In genomic region chr4:133599116-133599515, GRCm38 (mm10) we compare ENCODE assay signal across 8 mouse cellular contexts. TPM values are rescaled to one million over a fixed set of nuclear protein-coding genes. Genes with fewer than 3 reads are reported as not detected.
DNase-seq lines count a peak whose midpoint lies in the region; ATAC-seq and TF ChIP-seq lines count a peak whose summit lies in the region.

No protein-coding gene starts in this region.

- no peaks in the 10 kb centered on the region for H3K36me3 ChIP-seq in C2C12 (ENCODE audit: control insufficient read depth, insufficient read depth)
- peaks cover 3% of the 10 kb centered on the region; the same call in 1 of the 2 replicates for H3K36me3 ChIP-seq in forebrain, embryonic 14.5 days (ENCODE audit: control insufficient read depth, insufficient read depth, low read length)
- 0 out of 2 replicates have a peak, but pooled peaks cover under 1% of the 10 kb centered on the region for H3K36me3 ChIP-seq in liver, embryonic 13.5 days

- H3ac ChIP-seq in C2C12 (ENCODE audit: control insufficient read depth, insufficient read length, low read depth) = peak overlapping the region; percentile 8

- H3K4me2 ChIP-seq in forebrain, embryonic 14.5 days (ENCODE audit: low read length) = peak overlapping the region; percentile 76
- peak overlapping the region; percentile 88 for H3K4me2 ChIP-seq in liver, embryonic 13.5 days

- no peaks in the 10 kb centered on the region for H3K79me2 ChIP-seq in C2C12 (ENCODE audit: control insufficient read depth, insufficient read depth)

- H3K9ac ChIP-seq in forebrain, embryonic 14.5 days (ENCODE audit: low read length) = peak overlapping the region; percentile 35; the same call in 1 of the 2 replicates
- peak overlapping the region; percentile 63 for H3K9ac ChIP-seq in liver, embryonic 13.5 days

- no peaks in the 10 kb centered on the region for H3K27me3 ChIP-seq in C2C12 (ENCODE audit: control insufficient read depth, insufficient read depth, insufficient read length)
- H3K27me3 ChIP-seq in forebrain, embryonic 14.5 days (replicated peaks; ENCODE audit: control insufficient read depth, insufficient read depth, low read length) = peaks cover 43% of the 10 kb centered on the region
- H3K27me3 ChIP-seq in liver, embryonic 13.5 days = peaks cover 55% of the 10 kb centered on the region

- peak overlapping the region; percentile 77 for H3K27ac ChIP-seq in gastrocnemius, adult 2 months
- no peak overlapping the region for H3K27ac ChIP-seq in forebrain, embryonic 14.5 days (ENCODE audit: low read depth, low read length)
- H3K27ac ChIP-seq in liver, embryonic 13.5 days = no peak overlapping the region

- no peak for ATAC-seq in forebrain, embryonic 14.5 days
- no peak for ATAC-seq in liver, embryonic 13.5 days (ENCODE audit: low read depth)
- no peak for ATAC-seq in erythroid progenitor cell, adult 5-6 weeks (replicated peaks; ENCODE audit: low FRiP score, poor library complexity, severe bottlenecking)

- WGBS in forebrain, embryonic 14.5 days = 23% methylated on average over 7 of the region's 7 CpGs
- WGBS in liver, embryonic 13.5 days (ENCODE audit: insufficient replicate concordance) = 13% methylated on average over 7 of the region's 7 CpGs

- H3K4me3 ChIP-seq in gastrocnemius, adult 2 months = peak overlapping the region; percentile 76
- peak overlapping the region; percentile 29 for H3K4me3 ChIP-seq in C2C12 (ENCODE audit: insufficient read depth, poor library complexity, severe bottlenecking)
- H3K4me3 ChIP-seq in forebrain, embryonic 14.5 days (ENCODE audit: low read depth, low read length) = peak overlapping the region; percentile 37
- peak overlapping the region; percentile 63 for H3K4me3 ChIP-seq in liver, embryonic 13.5 days (replicated peaks)

- no peak for DNase-seq in gastrocnemius, adult 2 months
- no peak for DNase-seq in gastrocnemius, postnatal 14 days
- no peak for DNase-seq in forebrain, embryonic 14.5 days (ENCODE audit: low spot score)
- no peak for DNase-seq in liver, embryonic 13.5 days
- no peak for DNase-seq in frontal cortex, postnatal 14 days (ENCODE audit: low spot score in 2 of 2)
- no peak for DNase-seq in natural killer cell, adult 2 months (ENCODE audit: low spot score in 2 of 2)

- TF ChIP-seq CTCF in gastrocnemius, adult 2 months (IDR thresholded peaks at IDR 0.05) = no peak
- no peak for TF ChIP-seq CTCF in C2C12 (IDR thresholded peaks at IDR 0.05; ENCODE audit: control insufficient read depth, insufficient read depth, insufficient read length)

- no peaks in the 10 kb centered on the region for H3K79me3 ChIP-seq in C2C12 (ENCODE audit: low read depth)

- no peaks in the 10 kb centered on the region for H3K9me3 ChIP-seq in forebrain, embryonic 14.5 days (replicated peaks; ENCODE audit: control insufficient read depth, low read length)
- no peaks in the 10 kb centered on the region for H3K9me3 ChIP-seq in liver, embryonic 13.5 days (replicated peaks)

- no peaks in the 10 kb centered on the region for H3K4me1 ChIP-seq in forebrain, embryonic 14.5 days (ENCODE audit: control insufficient read depth, insufficient read depth, low read length)
- peaks cover 42% of the 10 kb centered on the region for H3K4me1 ChIP-seq in liver, embryonic 13.5 days (replicated peaks)

- intact Hi-C loops in gastrocnemius, adult 2 months (cut with DNase I) = loop anchor here (10.0 kb wide), 1 partner anchor 176 kb away; no protein-coding TSS in a partner anchor
- intact Hi-C loops in gastrocnemius, postnatal 14 days (cut with DNase I; ENCODE audit: low total_unique reads) = loop anchor here (5.0 kb wide), 1 partner anchor 48 kb away; no protein-coding TSS in a partner anchor

TF ChIP-seq in C2C12, 6 proteins besides CTCF, POLR2A, EP300 and RAD21:
- TF ChIP-seq MYOG (IDR thresholded peaks at IDR 0.05; ENCODE audit: control insufficient read depth, extremely low read depth, insufficient read length) (no peak), FOSL1 (IDR thresholded peaks at IDR 0.05; ENCODE audit: insufficient read depth, low read length, poor library complexity, severe bottlenecking) (no peak), MYOD1 (IDR thresholded peaks at IDR 0.05; ENCODE audit: control insufficient read depth, insufficient read length, low read depth) (no peak), MAX (IDR thresholded peaks at IDR 0.05) (no peak), CEBPB (IDR thresholded peaks at IDR 0.05; ENCODE audit: low read depth) (no peak), USF1 (IDR thresholded peaks at IDR 0.05; ENCODE audit: low read depth) (no peak)

RNA-seq across cellular contexts. Expression of gene Sfn, which starts 2.9 kb away (rescaled TPM):
- 1 to 10 TPM; 1.1 to 1.5 TPM for total RNA-seq in gastrocnemius, adult 2 months (2021)
- 1 to 10 TPM; 1.4 to 1.6 TPM for total RNA-seq in gastrocnemius, postnatal 14 days (2021)
- polyA plus RNA-seq in C2C12 (2012; fragmentation: generic; extraction: Trizol) = 0.54 TPM
- polyA plus RNA-seq in forebrain, embryonic 14.5 days (2014; fragmentation: Nextera tagmentation; extraction: Ambion mirVana) = 0.84 and 1.1 TPM in 2 replicates
- polyA plus RNA-seq in liver, embryonic 13.5 days (2015; fragmentation: Nextera tagmentation; extraction: Ambion mirVana) = 0.77 and 0.92 TPM in 2 replicates
- 2.9 TPM in 1 of 2 replicates, not detected in the other for total RNA-seq in erythroid progenitor cell, adult 5-6 weeks (2015; ENCODE audit: low replicate concordance)
- 0.64 TPM in 1 of 2 replicates, not detected in the other for total RNA-seq in erythroid progenitor cell, adult 5-6 weeks (2017; ENCODE audit: low replicate concordance)

RNA-seq across cellular contexts. Expression of gene Gpn2, which starts 15.0 kb away (rescaled TPM):
- 1 to 10 TPM; 4.9 to 6.3 TPM for total RNA-seq in gastrocnemius, adult 2 months (2021)
- 1 to 10 TPM; 5.1 to 5.4 TPM for total RNA-seq in gastrocnemius, postnatal 14 days (2021)
- polyA plus RNA-seq in C2C12 (2012; fragmentation: generic; extraction: Trizol) = 44.1 TPM
- polyA plus RNA-seq in forebrain, embryonic 14.5 days (2014; fragmentation: Nextera tagmentation; extraction: Ambion mirVana) = 29.3 and 30.1 TPM in 2 replicates
- polyA plus RNA-seq in liver, embryonic 13.5 days (2015; fragmentation: Nextera tagmentation; extraction: Ambion mirVana) = 12.5 and 13.5 TPM in 2 replicates
- total RNA-seq in erythroid progenitor cell, adult 5-6 weeks (2015; ENCODE audit: low replicate concordance) = 4.2 and 12.3 TPM in 2 replicates
- total RNA-seq in erythroid progenitor cell, adult 5-6 weeks (2017; ENCODE audit: low replicate concordance) = 4.2 and 5.0 TPM in 2 replicates

RNA-seq across cellular contexts. Expression of gene Gpatch3, which starts 24.6 kb away (rescaled TPM):
- total RNA-seq in gastrocnemius, adult 2 months (2021) = 1 to 10 TPM; 3.0 to 3.2 TPM
- total RNA-seq in gastrocnemius, postnatal 14 days (2021) = 1 to 10 TPM; 2.3 to 4.2 TPM
- 6.9 TPM for polyA plus RNA-seq in C2C12 (2012; fragmentation: generic; extraction: Trizol)
- 6.5 and 6.6 TPM in 2 replicates for polyA plus RNA-seq in forebrain, embryonic 14.5 days (2014; fragmentation: Nextera tagmentation; extraction: Ambion mirVana)
- polyA plus RNA-seq in liver, embryonic 13.5 days (2015; fragmentation: Nextera tagmentation; extraction: Ambion mirVana) = 4.3 and 4.6 TPM in 2 replicates
- 1.7 and 3.6 TPM in 2 replicates for total RNA-seq in erythroid progenitor cell, adult 5-6 weeks (2015; ENCODE audit: low replicate concordance)
- 4.1 and 19.7 TPM in 2 replicates for total RNA-seq in erythroid progenitor cell, adult 5-6 weeks (2017; ENCODE audit: low replicate concordance)

RNA-seq across cellular contexts. Expression of gene Nr0b2, which starts 45.9 kb away (rescaled TPM):
- total RNA-seq in gastrocnemius, adult 2 months (2021) = not detected
- not detected for total RNA-seq in gastrocnemius, postnatal 14 days (2021)
- polyA plus RNA-seq in C2C12 (2012; fragmentation: generic; extraction: Trizol) = not detected
- not detected in 2 replicates for polyA plus RNA-seq in forebrain, embryonic 14.5 days (2014; fragmentation: Nextera tagmentation; extraction: Ambion mirVana)
- 0.31 and 0.51 TPM in 2 replicates for polyA plus RNA-seq in liver, embryonic 13.5 days (2015; fragmentation: Nextera tagmentation; extraction: Ambion mirVana)
- total RNA-seq in erythroid progenitor cell, adult 5-6 weeks (2015; ENCODE audit: low replicate concordance) = not detected in 2 replicates
- not detected in 2 replicates for total RNA-seq in erythroid progenitor cell, adult 5-6 weeks (2017; ENCODE audit: low replicate concordance)

RNA-seq across cellular contexts. Expression of gene Zdhhc18, which starts 50.8 kb away (rescaled TPM):
- total RNA-seq in gastrocnemius, adult 2 months (2021) = 10 to 100 TPM; 25.4 to 32.3 TPM
- 10 to 100 TPM; 18.2 to 26.4 TPM for total RNA-seq in gastrocnemius, postnatal 14 days (2021)
- polyA plus RNA-seq in C2C12 (2012; fragmentation: generic; extraction: Trizol) = 14.3 TPM
- 2.0 and 2.5 TPM in 2 replicates for polyA plus RNA-seq in forebrain, embryonic 14.5 days (2014; fragmentation: Nextera tagmentation; extraction: Ambion mirVana)
- 1.0 and 1.1 TPM in 2 replicates for polyA plus RNA-seq in liver, embryonic 13.5 days (2015; fragmentation: Nextera tagmentation; extraction: Ambion mirVana)
- total RNA-seq in erythroid progenitor cell, adult 5-6 weeks (2015; ENCODE audit: low replicate concordance) = 8.3 and 19.3 TPM in 2 replicates
- total RNA-seq in erythroid progenitor cell, adult 5-6 weeks (2017; ENCODE audit: low replicate concordance) = 3.9 and 11.2 TPM in 2 replicates
